In the genomic region with DNA sequence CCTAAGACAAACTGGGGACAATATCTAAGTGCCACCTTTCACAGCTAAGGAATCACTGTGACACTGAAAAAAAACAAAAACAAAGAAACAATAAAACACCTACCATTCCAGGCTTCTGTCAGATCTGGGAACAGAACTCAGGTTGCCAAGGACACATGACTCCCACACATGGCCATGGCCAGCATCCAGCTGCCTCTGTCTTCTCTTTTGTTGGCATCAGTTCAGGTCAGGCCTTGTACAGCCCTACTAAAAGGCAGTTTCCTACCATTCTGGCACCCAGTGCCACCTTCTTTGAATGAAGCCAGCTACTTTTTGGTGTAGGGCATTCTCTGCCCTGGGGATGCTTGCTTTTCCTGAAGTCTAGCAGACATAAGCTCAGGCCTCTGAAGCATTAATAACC, we compare ENCODE assay signal across 11 mouse cellular contexts.
A peak's percentile ranks its signal among the peaks of the same experiment; 100 is the strongest.
DNase-seq lines count a peak whose midpoint lies in the region; ATAC-seq and TF ChIP-seq lines count a peak whose summit lies in the region.
"Had no signal": no experiment of that assay in that cellular context is flagged by ENCODE, and none has a peak within 500 bp of the region (broad histone marks: within the 10 kb centered on the region; RNA-seq: fewer than 3 reads in every experiment).

No protein-coding gene starts in this region.

- TF ChIP-seq POLR2A in heart, adult 2 months (IDR thresholded peaks at IDR 0.05; ENCODE audit: insufficient read depth, low read depth, low read length) = no peak

- no peaks in the 10 kb centered on the region for H3K9me3 ChIP-seq in heart, embryonic 11.5 days (replicated peaks; ENCODE audit: control insufficient read depth, low read length)
- H3K9me3 ChIP-seq in intestine, postnatal 0 days (ENCODE audit: control insufficient read depth) = no peaks in the 10 kb centered on the region
- H3K9me3 ChIP-seq: liver, embryonic 15.5 days; neural tube, embryonic 13.5 days had no signal

- H3K9ac ChIP-seq in heart, adult 2 months (ENCODE audit: low read depth, low read length) = no peak overlapping the region
- H3K9ac ChIP-seq in heart, embryonic 11.5 days (ENCODE audit: low read depth, low read length) = no peak overlapping the region
- no peak overlapping the region for H3K9ac ChIP-seq in intestine, postnatal 0 days (ENCODE audit: low read depth, low read length)
- H3K9ac ChIP-seq: liver, embryonic 15.5 days had no signal

- no peaks in the 10 kb centered on the region for H3K27me3 ChIP-seq in heart, adult 2 months (ENCODE audit: control insufficient read depth, insufficient read depth, low read length)
- H3K27me3 ChIP-seq in heart, embryonic 11.5 days (ENCODE audit: control insufficient read depth, insufficient read depth, low read length) = no peaks in the 10 kb centered on the region; the same call in 1 of the 2 replicates
- H3K27me3 ChIP-seq in intestine, postnatal 0 days (replicated peaks; ENCODE audit: control insufficient read depth, insufficient read depth, low read length) = no peaks in the 10 kb centered on the region
- H3K27me3 ChIP-seq: neural tube, embryonic 13.5 days had no signal

- no peak overlapping the region for H3K4me3 ChIP-seq in heart, adult 2 months
- H3K4me3 ChIP-seq in heart, embryonic 11.5 days (ENCODE audit: low read depth, low read length) = no peak overlapping the region
- H3K4me3 ChIP-seq in intestine, postnatal 0 days (ENCODE audit: low read depth, low read length) = no peak overlapping the region
- H3K4me3 ChIP-seq: liver, embryonic 15.5 days; neural tube, embryonic 13.5 days had no signal

- no peak overlapping the region; the same call in 1 of the 2 replicates for H3K27ac ChIP-seq in heart, adult 2 months
- no peak overlapping the region for H3K27ac ChIP-seq in heart, embryonic 11.5 days (ENCODE audit: low read depth, low read length)
- H3K27ac ChIP-seq in intestine, postnatal 0 days (ENCODE audit: low read depth, low read length) = no peak overlapping the region
- H3K27ac ChIP-seq: liver, embryonic 15.5 days; neural tube, embryonic 13.5 days had no signal

- TF ChIP-seq CTCF in heart, adult 2 months (IDR thresholded peaks at IDR 0.05) = no peak
- TF ChIP-seq CTCF in intestine, postnatal 0 days (IDR thresholded peaks at IDR 0.05; ENCODE audit: low read depth) = no peak

- H3K79me2 ChIP-seq in heart, adult 2 months (replicated peaks; ENCODE audit: control insufficient read depth, insufficient read depth, low read length) = no peaks in the 10 kb centered on the region

- intact Hi-C loops in heart, adult 2 months (cut with DNase I) = no loop called here

- H3K4me2 ChIP-seq in heart, embryonic 11.5 days = no peak overlapping the region
- H3K4me2 ChIP-seq in intestine, postnatal 0 days (replicated peaks; ENCODE audit: low read depth) = no peak overlapping the region
- H3K4me2 ChIP-seq: liver, embryonic 15.5 days; neural tube, embryonic 13.5 days had no signal

- TF ChIP-seq EP300 in heart, adult 2 months (IDR thresholded peaks at IDR 0.05; ENCODE audit: insufficient read depth, low read depth, low read length) = 0 out of 2 replicates have a peak, but pooled peaks have one; percentile 45

- DNase-seq in heart, adult 2 months = peak; percentile 49 to 54
- DNase-seq in adipocyte (ENCODE audit: low spot score) (peak; percentile 10), liver (no peak)
- DNase-seq in cerebellum, adult 9-11 months = peak; percentile 84
- DNase-seq in kidney, postnatal 4 days = peak; percentile 26 to 38
- no peak for DNase-seq in thymus, adult 18-20 months
- DNase-seq: thymus, postnatal 4 days had no signal

- no peak for ATAC-seq in heart, embryonic 11.5 days (replicated peaks; ENCODE audit: insufficient number of reproducible peaks, low FRiP score, low TSS enrichment)
- ATAC-seq in intestine, postnatal 0 days = no peak

- H3K4me1 ChIP-seq in heart, adult 2 months (ENCODE audit: control insufficient read depth, insufficient read depth, low read length) = peaks cover 22% of the 10 kb centered on the region
- peaks cover 8% of the 10 kb centered on the region for H3K4me1 ChIP-seq in heart, embryonic 11.5 days (ENCODE audit: control insufficient read depth, insufficient read depth, low read length)
- peaks cover 1% of the 10 kb centered on the region; the same call in 1 of the 2 replicates for H3K4me1 ChIP-seq in intestine, postnatal 0 days (replicated peaks; ENCODE audit: control insufficient read depth, insufficient read depth, low read length)

- peaks cover 4% of the 10 kb centered on the region; the same call in 1 of the 2 replicates for H3K36me3 ChIP-seq in heart, adult 2 months (ENCODE audit: control insufficient read depth, insufficient read depth, low read length)
- H3K36me3 ChIP-seq in heart, embryonic 11.5 days (ENCODE audit: control insufficient read depth, insufficient read depth, low read length) = no peaks in the 10 kb centered on the region
- no peaks in the 10 kb centered on the region for H3K36me3 ChIP-seq in intestine, postnatal 0 days (ENCODE audit: control insufficient read depth, insufficient read depth)
- H3K36me3 ChIP-seq: liver, embryonic 15.5 days; neural tube, embryonic 13.5 days had no signal

Comparison
In these comparisons a context has a peak if more than half of its experiments do, and no peak if none do; other contexts are left out.
1. DNase-seq: peak in heart, adult 2 months (2 of 2), adipocyte (single experiment), cerebellum, adult 9-11 months (single experiment) and kidney, postnatal 4 days (2 of 2); none in thymus, adult 18-20 months (0 of 2) and liver (single experiment).